Mouse (Mus musculus) thymus, postnatal 4 days (tissue): ENCODE measurements at regions not wholly inside any gene's neighbourhood (a gene's known extent, or its start where the extent isn't known, plus 50 kb on each side); places are given as distances from the start of the nearest gene placed in this dataset.

Source experiments
- DNase-seq: peaks from one replicate; pipeline ENCODE4 v3.0.0; 2021

- no peak for DNase-seq
Measured at GRCm38 (mm10) chr14:104824926-104825325, 302.5 kb upstream of the Rnf219 start.

GRCm38 (mm10) chr14:104824224-104824623 lies 301.8 kb upstream of the Rnf219 start:
- no peak for DNase-seq

- no peak for DNase-seq
Measured at GRCm38 (mm10) chr14:104821903-104822573, 299.6 kb upstream of the Rnf219 start.

GRCm38 (mm10) chr14:104819106-104819505 lies 296.7 kb upstream of the Rnf219 start:
- no peak for DNase-seq

GRCm38 (mm10) chr14:104813977-104814584 lies 291.6 kb upstream of the Rnf219 start:
- DNase-seq: peak; percentile 77

- no peak for DNase-seq
Measured at GRCm38 (mm10) chr14:104812006-104812405, 289.6 kb upstream of the Rnf219 start.

GRCm38 (mm10) chr14:104805332-104805731 lies 282.9 kb upstream of the Rnf219 start:
- no peak for DNase-seq

- DNase-seq: no peak
Measured at GRCm38 (mm10) chr14:104796348-104796965, 274.0 kb upstream of the Rnf219 start.

GRCm38 (mm10) chr14:104789346-104789745 lies 266.9 kb upstream of the Rnf219 start:
- DNase-seq: no peak

- DNase-seq: no peak
Measured at GRCm38 (mm10) chr14:104785066-104785465, 262.6 kb upstream of the Rnf219 start.

GRCm38 (mm10) chr14:104769938-104770337 lies 247.5 kb upstream of the Rnf219 start:
- no peak for DNase-seq

- DNase-seq: no peak
Measured at GRCm38 (mm10) chr14:104734213-104734612, 211.8 kb upstream of the Rnf219 start.

- no peak for DNase-seq
Measured at GRCm38 (mm10) chr14:104732036-104732435, 209.6 kb upstream of the Rnf219 start.

GRCm38 (mm10) chr14:104731319-104731995 lies 209.0 kb upstream of the Rnf219 start:
- no peak for DNase-seq

- peak; percentile 70 for DNase-seq
Measured at GRCm38 (mm10) chr14:104715651-104716050, 193.2 kb upstream of the Rnf219 start.

GRCm38 (mm10) chr14:104702283-104702893 lies 179.9 kb upstream of the Rnf219 start:
- DNase-seq: no peak

GRCm38 (mm10) chr14:104698962-104699361 lies 176.5 kb upstream of the Rnf219 start:
- no peak for DNase-seq

- DNase-seq: no peak
Measured at GRCm38 (mm10) chr14:104695101-104695500, 172.7 kb upstream of the Rnf219 start.

- DNase-seq: no peak
Measured at GRCm38 (mm10) chr14:104694174-104694803, 171.8 kb upstream of the Rnf219 start.

- no peak for DNase-seq
Measured at GRCm38 (mm10) chr14:104692616-104693015, 170.2 kb upstream of the Rnf219 start.

GRCm38 (mm10) chr14:104688440-104688839 lies 166.0 kb upstream of the Rnf219 start:
- DNase-seq: no peak

- DNase-seq: no peak
Measured at GRCm38 (mm10) chr14:104676810-104677209, 154.4 kb upstream of the Rnf219 start.

- DNase-seq: no peak
Measured at GRCm38 (mm10) chr14:104661696-104662095, 139.3 kb upstream of the Rnf219 start.
